Mouse (Mus musculus) heart, postnatal 0 days (tissue): ENCODE data around the gene Wnt7b.

Source experiments
- CTCF ChIP-seq: IDR thresholded peaks from 2 replicates; pipeline ENCODE4 v1.5.1; 2016; ENCODE audit warnings: antibody characterized with exemption, control low read depth, low read depth
- EP300 ChIP-seq: IDR thresholded peaks from 2 replicates; pipeline ENCODE4 v1.6.1; 2016; ENCODE audit warnings: antibody characterized with exemption, low read depth

- TF ChIP-seq CTCF, result no peak
- no peak for TF ChIP-seq EP300
These were observed at the start of gene Wnt7b for GRCm38 (mm10) chr15:85582356-85582910.
